Mouse (Mus musculus): Measurements from ENCODE around the gene 2010111I01Rik.

GRCm38 (mm10) chr13:63073911-63074675, 109.4 kb downstream of the 2010111I01Rik start:
- TF ChIP-seq POLR2A (IDR thresholded peaks at IDR 0.05; ENCODE audit: low read depth, low read length) = no peak
- TF ChIP-seq CTCF (conservative IDR thresholded peaks at IDR 0.05; ENCODE audit: insufficient read depth, insufficient read length, low read depth, low read length) = no peak

Measured in kidney, adult 2 months (tissue).